Mouse (Mus musculus) brain, embryonic 14.5 days (tissue): Measurements from ENCODE around the gene Tspan6. TPM values are rescaled to one million over a fixed set of nuclear protein-coding genes. Genes with fewer than 3 reads are reported as not detected.

Experiments used
- DNase-seq: peaks from one replicate; pipeline ENCODE4 v3.0.0-alpha.2; 2011; ENCODE audit warnings: low read depth
- CTCF ChIP-seq: fragments of 200-500 bp; IDR thresholded peaks from 2 replicates; pipeline ENCODE4 v1.5.1; 2012; ENCODE audit warnings: inconsistent platforms, mild to moderate bottlenecking, moderate library complexity, borderline replicate concordance; ENCODE audit not compliant: insufficient read depth, insufficient read length; ENCODE audit errors: extremely low read depth
- POLR2A ChIP-seq: fragments of 200-500 bp; IDR thresholded peaks from 2 replicates; pipeline ENCODE4 v1.6.1; 2012; ENCODE audit warnings: mild to moderate bottlenecking, inconsistent platforms, borderline replicate concordance; ENCODE audit not compliant: poor library complexity, insufficient read depth, insufficient read length, severe bottlenecking; ENCODE audit errors: extremely low read depth
- polyA plus RNA-seq: library from polyadenylated mRNA; depleted of rRNA; stranded (reverse); fragments of >200 nt; gene quantifications from 2 replicates; pipeline ENCODE4 v1.2.3, GENCODE M21; 2012; rRNA removed

The Tspan6 gene
- polyA plus RNA-seq: 125 and 129 TPM in 2 replicates

DNA sequence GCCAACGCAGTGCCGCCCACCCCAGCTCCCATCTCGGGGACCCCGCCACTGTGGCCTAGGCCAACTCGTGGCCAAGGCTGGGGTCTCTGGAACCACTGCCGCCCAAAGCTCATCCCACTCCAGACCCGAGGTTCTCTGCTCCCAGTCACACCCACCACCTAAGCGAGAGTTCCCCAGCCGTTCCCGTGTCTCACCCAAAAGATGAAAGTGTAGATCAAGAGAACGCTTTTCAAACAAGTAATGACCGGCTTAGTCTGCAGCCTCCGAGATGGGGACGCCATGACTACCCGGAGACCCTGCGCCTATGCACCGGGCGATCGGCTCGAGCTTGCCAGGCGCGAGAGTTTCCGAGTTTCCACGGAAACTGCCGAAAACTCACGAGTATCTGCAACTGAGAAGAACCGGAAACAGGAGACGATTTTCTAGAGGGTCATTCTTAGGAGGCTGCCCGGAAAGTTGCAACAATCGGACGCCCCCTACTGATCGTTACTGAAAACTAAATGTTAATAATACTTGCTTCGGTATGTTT, at the start of gene Tspan6:
Tspan6 (minus strand) TSS at position 416 of the 529 bp plus-strand sequence.
- TF ChIP-seq POLR2A: peak; percentile 43; the same call in 1 of the 2 replicates
- TF ChIP-seq CTCF: peak; percentile 43; the same call in 1 of the 2 replicates
- peak; percentile 97 for DNase-seq

DNA sequence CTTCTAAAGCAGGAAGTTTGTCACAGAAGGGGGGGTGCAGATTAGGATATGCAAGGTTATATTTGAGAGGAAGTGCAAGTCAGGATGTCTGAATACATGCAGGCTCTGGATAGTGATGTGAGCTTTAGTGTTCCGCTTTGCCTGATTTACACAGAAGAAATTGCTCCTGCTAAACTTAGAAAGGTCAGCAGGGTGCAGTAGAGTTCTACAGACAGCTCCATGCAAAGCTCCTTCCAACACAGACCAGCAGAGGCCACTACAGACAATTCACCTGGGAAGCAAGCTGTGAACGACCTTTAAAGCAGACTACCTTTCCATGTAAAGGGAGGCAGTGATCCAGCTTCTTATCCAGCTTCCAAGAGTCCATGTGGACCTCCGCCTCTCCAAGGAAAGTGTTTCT, 49.2 kb upstream of the Tspan6 start:
- TF ChIP-seq CTCF (peak; percentile 73; the same call in 1 of the 2 replicates), POLR2A (no peak)
- peak; percentile 81 for DNase-seq

DNA sequence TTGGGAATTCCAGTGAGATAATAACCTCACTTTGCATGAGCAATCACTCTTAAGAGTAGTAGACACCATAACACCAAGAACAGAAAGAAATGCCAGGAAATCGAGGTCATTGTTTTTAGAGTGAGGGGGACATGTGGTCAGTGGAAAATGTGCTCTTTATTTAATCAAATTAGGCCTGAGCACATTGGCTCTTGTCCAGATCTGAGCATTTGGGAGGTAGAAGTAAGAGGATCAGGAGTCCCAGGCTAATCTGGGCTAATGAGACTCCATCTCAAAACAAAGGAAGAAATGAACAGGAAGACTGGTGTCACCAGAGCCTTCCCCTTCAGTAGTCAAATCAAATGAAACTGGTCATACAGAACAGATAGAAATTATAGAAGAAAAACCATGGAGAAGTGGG, 41.3 kb upstream of the Tspan6 start:
- DNase-seq: peak; percentile 26
- TF ChIP-seq POLR2A (no peak), CTCF (no peak)

DNA sequence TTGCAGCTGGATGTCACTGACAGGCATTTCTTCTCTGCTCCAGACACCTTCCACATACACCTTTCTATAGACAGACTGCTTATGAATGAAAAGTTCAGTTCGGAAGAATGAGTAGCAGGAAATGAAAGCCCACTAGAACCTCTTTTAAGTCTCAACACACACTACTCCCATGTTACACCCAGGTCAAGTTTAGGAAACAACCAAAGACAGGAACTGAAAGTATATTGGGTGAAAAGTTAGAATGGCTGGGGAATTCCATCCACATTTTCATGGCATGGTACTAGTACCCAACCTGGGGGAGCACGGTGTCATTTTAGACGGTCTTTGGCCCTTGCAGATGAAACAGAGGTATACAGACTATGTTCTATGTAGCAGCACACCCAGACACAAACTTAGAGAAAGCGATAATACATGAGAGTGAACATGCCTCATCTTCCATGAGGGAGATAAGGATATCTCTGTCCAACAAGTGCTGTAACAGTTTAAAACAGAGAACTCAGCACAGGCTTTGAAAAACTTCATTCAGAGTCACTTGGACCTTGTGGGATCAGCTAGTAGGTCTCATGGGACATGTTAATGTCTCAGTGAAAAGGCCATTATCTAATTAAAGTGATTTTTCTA, 38.5 kb upstream of the Tspan6 start:
- no peak for TF ChIP-seq CTCF
- no peak for TF ChIP-seq POLR2A
- DNase-seq: no peak

DNA sequence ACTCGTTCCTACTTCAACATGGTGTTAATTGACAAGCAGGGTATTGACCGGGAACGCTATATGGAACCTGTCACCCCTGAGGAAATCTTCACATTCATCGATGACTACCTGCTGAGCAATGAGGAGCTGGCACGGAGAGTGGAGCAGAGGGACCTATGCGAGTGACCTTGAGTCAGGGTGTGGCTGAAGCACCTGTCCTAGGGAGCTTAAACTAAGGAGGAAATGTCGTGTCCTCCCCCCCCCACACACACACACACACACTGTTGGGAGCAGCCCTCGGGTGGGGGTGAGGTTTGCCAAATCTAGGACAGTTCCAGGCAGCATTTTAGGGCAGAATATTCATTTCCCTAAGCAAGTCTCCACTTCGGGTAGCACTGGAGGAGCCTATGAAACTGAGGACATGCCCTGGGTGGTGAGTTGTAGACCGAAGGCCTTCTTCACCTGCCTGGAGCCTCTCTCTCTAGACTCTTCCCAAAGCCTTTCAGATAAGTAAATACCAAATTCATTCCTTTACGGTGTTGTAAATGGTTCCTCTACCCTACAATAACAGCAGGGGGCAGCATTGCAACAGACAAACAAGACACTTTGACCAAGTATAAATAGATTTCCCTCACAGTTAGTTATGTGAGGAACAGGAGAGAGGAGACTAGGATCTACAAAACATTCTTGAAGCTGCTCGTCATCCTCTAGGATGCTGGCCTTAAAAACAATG, 33.2 kb upstream of the Tspan6 start:
- TF ChIP-seq CTCF: no peak
- TF ChIP-seq POLR2A: no peak
- peak; percentile 81 for DNase-seq

DNA sequence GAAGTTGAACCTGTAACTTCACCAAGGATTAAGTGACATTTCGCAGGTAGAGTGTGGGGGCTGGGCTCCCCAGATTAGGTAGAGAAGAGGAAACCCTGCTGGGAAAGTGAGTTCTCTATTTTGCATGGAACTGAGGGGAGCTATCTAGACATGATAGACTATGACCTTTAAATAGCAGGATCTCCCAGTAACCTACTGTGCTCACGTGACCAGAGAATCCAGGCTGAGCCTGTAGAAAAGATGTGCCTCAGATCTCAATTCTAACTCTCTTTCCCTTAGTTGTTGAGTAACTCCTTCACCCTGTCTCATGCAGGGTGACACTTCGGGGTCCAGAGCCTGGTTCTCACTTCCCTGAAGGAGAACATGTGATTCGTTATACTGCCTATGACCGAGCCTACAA, 28.5 kb upstream of the Tspan6 start:
- no peak for DNase-seq
- TF ChIP-seq POLR2A (no peak), CTCF (no peak)

DNA sequence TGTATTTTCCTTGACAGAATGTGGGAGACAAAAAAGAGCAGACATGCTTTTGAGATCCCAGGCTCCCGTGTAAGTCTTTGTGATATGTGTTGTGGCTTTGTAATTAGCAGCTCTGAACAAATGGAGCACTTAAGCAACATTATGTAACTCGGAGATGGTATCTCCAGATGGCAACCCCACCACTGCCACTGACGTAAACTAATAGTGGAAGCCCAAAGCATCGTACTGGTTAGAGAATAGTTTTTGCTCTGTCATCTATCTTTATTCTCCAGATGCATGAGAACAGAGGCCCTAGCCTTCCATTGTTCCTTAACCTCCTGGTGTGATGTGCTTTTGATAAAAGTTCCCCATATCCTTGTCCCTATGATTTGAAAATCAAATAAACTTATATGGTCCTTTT, 23.0 kb upstream of the Tspan6 start:
- TF ChIP-seq CTCF (no peak), POLR2A (no peak)
- no peak for DNase-seq

DNA sequence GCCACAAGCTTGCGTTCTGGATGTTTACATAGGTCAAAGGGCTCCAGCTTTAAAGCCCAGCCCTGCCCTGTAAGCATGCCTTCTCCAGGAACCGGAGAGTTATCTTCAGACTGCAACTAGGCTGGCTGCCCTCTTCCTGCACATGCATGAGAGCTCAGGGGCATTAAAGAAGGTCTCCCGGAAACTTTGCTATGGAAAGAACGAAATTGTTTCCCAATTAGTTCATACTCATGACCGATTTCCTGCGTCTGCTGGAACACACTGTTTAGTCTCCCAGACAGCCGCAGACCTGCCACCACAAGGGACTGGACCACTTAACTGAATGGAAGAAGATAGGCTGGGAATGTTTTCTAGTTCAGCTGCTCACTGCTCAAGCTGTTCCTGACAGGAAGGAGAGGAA, 16.0 kb upstream of the Tspan6 start:
- TF ChIP-seq CTCF (no peak), POLR2A (no peak)
- no peak for DNase-seq

DNA sequence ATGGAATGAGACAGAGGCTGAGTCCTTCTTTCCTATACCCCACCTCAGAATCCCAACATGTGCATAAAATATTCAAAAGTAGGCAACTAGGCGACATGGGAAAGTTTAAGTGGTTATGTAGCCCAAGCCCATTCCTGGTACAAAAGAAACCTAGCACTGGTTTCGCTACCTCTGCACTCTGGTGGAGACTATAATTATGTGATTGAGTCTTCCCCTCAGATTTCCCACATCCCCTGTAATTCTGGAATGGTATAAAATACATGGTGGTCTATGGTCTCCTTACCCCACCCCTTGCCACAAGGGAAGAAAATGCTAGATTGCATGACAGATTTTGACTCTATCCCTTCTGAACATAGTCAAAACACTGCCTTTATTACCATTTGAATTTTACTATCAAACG, 14.8 kb upstream of the Tspan6 start:
- TF ChIP-seq POLR2A (no peak), CTCF (no peak)
- no peak for DNase-seq

DNA sequence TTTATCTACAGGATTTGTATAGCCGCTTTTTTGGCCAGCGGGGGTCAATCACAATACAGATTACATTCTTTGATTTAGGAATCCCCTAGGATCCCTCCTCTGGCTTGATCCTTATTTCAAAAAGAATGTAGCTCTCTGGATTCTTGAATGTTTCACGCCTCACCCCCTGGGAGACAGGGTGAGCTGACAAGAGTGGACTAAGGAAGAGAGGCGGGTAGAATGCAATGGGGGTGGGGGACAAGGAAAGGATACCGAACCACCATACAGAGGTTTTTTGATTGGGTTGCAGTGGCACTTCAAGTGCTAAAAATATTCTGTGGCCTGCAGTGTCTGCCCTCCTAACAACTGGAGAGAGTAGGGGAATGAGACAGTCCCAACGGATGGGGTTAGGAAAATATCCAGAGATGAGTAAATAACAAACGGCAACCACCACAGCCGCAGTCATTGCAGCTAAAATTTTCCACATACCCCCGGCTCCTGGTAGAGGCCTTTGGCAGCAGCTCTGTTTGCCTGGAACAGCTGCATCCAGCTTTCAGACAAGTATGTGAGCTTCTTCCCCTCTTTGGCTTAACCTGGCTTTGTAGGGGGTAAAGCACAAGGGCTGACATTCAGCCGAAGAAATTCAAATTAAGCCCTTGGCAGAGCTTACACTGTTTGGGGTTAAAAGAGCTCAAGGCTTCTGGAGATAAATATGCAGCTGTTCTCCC, 13.3 kb upstream of the Tspan6 start:
- TF ChIP-seq POLR2A (no peak), CTCF (no peak)
- DNase-seq: peak; percentile 17

DNA sequence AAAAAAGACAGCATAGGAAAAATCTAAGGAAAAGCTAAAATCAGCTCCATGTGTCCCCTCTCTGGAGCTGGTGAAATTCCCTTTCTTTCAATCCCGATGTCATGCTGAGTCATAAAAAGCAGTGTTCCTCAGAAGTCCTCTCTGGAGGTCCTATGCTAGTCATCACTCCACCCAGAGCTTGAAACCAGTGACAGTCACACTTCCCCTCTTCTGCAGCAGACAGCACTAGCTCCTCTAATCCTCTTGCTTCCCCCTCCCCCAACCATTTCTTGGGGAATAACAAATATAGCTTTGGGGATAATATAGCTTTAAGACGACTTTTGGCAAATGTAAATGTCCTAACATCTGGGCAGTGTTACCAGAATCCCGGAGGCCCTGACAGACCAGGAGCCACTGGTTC, 10.0 kb upstream of the Tspan6 start, which contains the start of gene Srpx2:
Srpx2 (plus strand) TSS at position 166 of the 400 bp plus-strand sequence.
- no peak for TF ChIP-seq CTCF
- no peak for TF ChIP-seq POLR2A
- DNase-seq: no peak
